Mouse (Mus musculus): Measurements from ENCODE around the gene Wnt7b. TPM values are rescaled to one million over a fixed set of nuclear protein-coding genes. Genes with fewer than 3 reads are reported as not detected.

The Wnt7b gene
- total and polyA plus RNA-seq, 3 experiments = not detected

DNA sequence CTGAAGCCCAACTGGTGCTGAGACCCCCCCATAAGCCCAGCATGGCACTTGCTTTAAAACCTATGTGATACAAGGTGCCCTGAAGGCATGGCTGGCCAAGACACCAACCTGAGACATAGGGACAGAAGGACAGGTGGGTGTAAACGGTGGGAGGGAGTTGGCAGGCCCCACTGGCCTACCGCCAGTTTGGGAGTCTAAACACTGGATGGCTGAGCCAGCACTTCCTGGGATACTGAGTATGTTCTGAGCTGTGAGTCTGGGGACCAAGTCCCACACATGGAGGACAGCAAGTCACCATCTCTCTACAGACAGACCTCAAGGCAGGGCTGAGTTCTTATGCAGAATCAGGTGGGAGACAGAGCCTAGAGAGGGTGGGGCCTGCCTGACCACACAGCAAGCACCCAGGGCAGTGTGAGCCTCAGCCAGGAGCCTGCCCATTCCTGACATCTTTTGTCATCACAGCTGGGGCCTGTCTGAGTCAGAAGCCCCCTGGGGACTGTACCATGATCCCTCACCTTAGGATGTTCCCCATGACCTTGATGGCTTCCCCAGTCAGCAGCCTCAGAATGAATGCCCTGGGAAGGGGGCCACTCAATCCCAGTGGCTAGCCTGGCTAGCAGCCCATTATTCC, 13.0 kb downstream of the Wnt7b start:
- Histone ChIP-seq H3K79me2 (replicated peaks; ENCODE audit: control insufficient read depth, extremely low read depth, insufficient read depth, poor library complexity, severe bottlenecking) (no peaks in the 10 kb centered on the region), H3K27me3 (replicated peaks) (peaks cover 85% of the 10 kb centered on the region), H3K9me3 (replicated peaks; ENCODE audit: low read length) (peaks cover 5% of the 10 kb centered on the region), H3K9ac (ENCODE audit: insufficient read depth, low read depth) (no peak overlapping the region), H3K27ac (ENCODE audit: insufficient read depth, low read depth) (no peak overlapping the region), H3K4me3 (replicated peaks in 1 of 3; ENCODE audit: low read depth in 2 of 3, low read length in 2 of 3, poor library complexity in 1 of 3) (no peak overlapping the region), H3K4me1 (ENCODE audit: control insufficient read depth in 1 of 2, insufficient read depth in 2 of 2) (no peaks in the 10 kb centered on the region), H3K36me3 (replicated peaks in 1 of 2; ENCODE audit: control insufficient read depth in 1 of 2, insufficient read depth in 1 of 2, low read length in 1 of 2) (no peaks in the 10 kb centered on the region), H3K4me2 (ENCODE audit: insufficient read depth, low read depth, poor library complexity, severe bottlenecking) (no peak overlapping the region)
- in situ Hi-C loops (cut with MboI; ENCODE audit: low pct_ligation_motif_present, low pct_unique_long_range_greater_than_20kb, low sequenced_read_pairs) = no loop called here
- no peak for DNase-seq (ENCODE audit: extremely low read depth)
- dilution Hi-C loops (cut with MboI; ENCODE audit: extremely low pct_ligation_motif_present, extremely low pct_unique_long_range_greater_than_20kb, low sequenced_read_pairs) = no loop called here
- TF ChIP-seq JUND (conservative IDR thresholded peaks at IDR 0.05; ENCODE audit: low read depth, low read length) = no peak
- TF ChIP-seq ZMIZ1 (IDR thresholded peaks at IDR 0.05; ENCODE audit: low read depth, low read length) = no peak
- TF ChIP-seq TCF12 (IDR thresholded peaks at IDR 0.05; ENCODE audit: low read depth, low read length) = no peak
- no peak for TF ChIP-seq HCFC1 (IDR thresholded peaks at IDR 0.05; ENCODE audit: low read depth, low read length)
- no peak for TF ChIP-seq PAX5 (IDR thresholded peaks at IDR 0.05; ENCODE audit: low read length)
- TF ChIP-seq ZKSCAN1 (IDR thresholded peaks at IDR 0.05; ENCODE audit: borderline replicate concordance, low read depth, low read length) = no peak
- no peak for TF ChIP-seq E2F4 (IDR thresholded peaks at IDR 0.05; ENCODE audit: insufficient replicate concordance, low read depth, low read length)
- TF ChIP-seq MEF2A (IDR thresholded peaks at IDR 0.05; ENCODE audit: borderline replicate concordance, low read depth, low read length) = no peak
- TF ChIP-seq ZC3H11A (IDR thresholded peaks at IDR 0.05; ENCODE audit: low read depth, low read length) = no peak
- TF ChIP-seq ETS1 (conservative IDR thresholded peaks at IDR 0.05; ENCODE audit: low read depth, low read length) = no peak
- no peak for TF ChIP-seq MAX (IDR thresholded peaks at IDR 0.05; ENCODE audit: low read length)
- no peak for TF ChIP-seq JUN (IDR thresholded peaks at IDR 0.05; ENCODE audit: insufficient read depth, low read depth, low read length)
- TF ChIP-seq ELF1 (IDR thresholded peaks at IDR 0.05; ENCODE audit: low read depth, low read length) = no peak
- no peak for TF ChIP-seq SIN3A (IDR thresholded peaks at IDR 0.05; ENCODE audit: low read length)
- no peak for TF ChIP-seq KAT2A (IDR thresholded peaks at IDR 0.05; ENCODE audit: insufficient replicate concordance, low read length)
- no peak for TF ChIP-seq USF1 (IDR thresholded peaks at IDR 0.05; ENCODE audit: low read depth, low read length)
- TF ChIP-seq USF2 (conservative IDR thresholded peaks at IDR 0.05; ENCODE audit: low read depth, low read length) = no peak

- H3K4me3 ChIP-seq (replicated peaks in 1 of 3; ENCODE audit: low read depth in 2 of 3, low read length in 2 of 3, poor library complexity in 1 of 3) = no peak overlapping the region
- dilution Hi-C loops (cut with MboI; ENCODE audit: extremely low pct_ligation_motif_present, extremely low pct_unique_long_range_greater_than_20kb, low sequenced_read_pairs) (no loop called here), in situ Hi-C loops (cut with MboI; ENCODE audit: low pct_ligation_motif_present, low pct_unique_long_range_greater_than_20kb, low sequenced_read_pairs) (no loop called here)
- TF ChIP-seq TBP (conservative IDR thresholded peaks at IDR 0.05; ENCODE audit: low read depth, low read length) (no peak), EP300 (IDR thresholded peaks at IDR 0.05; ENCODE audit: low read length) (no peak), ZKSCAN1 (IDR thresholded peaks at IDR 0.05; ENCODE audit: borderline replicate concordance, low read depth, low read length) (no peak), ZC3H11A (IDR thresholded peaks at IDR 0.05; ENCODE audit: low read depth, low read length) (no peak), CHD2 (IDR thresholded peaks at IDR 0.05; ENCODE audit: low read length) (no peak), IRF4 (IDR thresholded peaks at IDR 0.05; ENCODE audit: low read depth, low read length) (no peak), MXI1 (IDR thresholded peaks at IDR 0.05; ENCODE audit: low read depth, low read length) (no peak), E2F4 (IDR thresholded peaks at IDR 0.05; ENCODE audit: insufficient replicate concordance, low read depth, low read length) (no peak), USF1 (IDR thresholded peaks at IDR 0.05; ENCODE audit: low read depth, low read length) (no peak), JUN (IDR thresholded peaks at IDR 0.05; ENCODE audit: insufficient read depth, low read depth, low read length) (no peak), BHLHE40 (IDR thresholded peaks at IDR 0.05; ENCODE audit: low read depth, low read length) (no peak), TCF12 (IDR thresholded peaks at IDR 0.05; ENCODE audit: low read depth, low read length) (no peak), MAX (IDR thresholded peaks at IDR 0.05; ENCODE audit: low read length) (no peak), SMC3 (IDR thresholded peaks at IDR 0.05; ENCODE audit: low read depth, low read length) (no peak), ZMIZ1 (IDR thresholded peaks at IDR 0.05; ENCODE audit: low read depth, low read length) (no peak), CHD1 (IDR thresholded peaks at IDR 0.05; ENCODE audit: low read depth, low read length) (no peak), MYC (IDR thresholded peaks at IDR 0.05; ENCODE audit: low read depth, low read length) (no peak)
- H3K9me3 ChIP-seq (replicated peaks; ENCODE audit: low read length) = peaks cover 5% of the 10 kb centered on the region
- H3K4me1 ChIP-seq (ENCODE audit: control insufficient read depth in 1 of 2, insufficient read depth in 2 of 2) = no peaks in the 10 kb centered on the region
- no peaks in the 10 kb centered on the region for H3K36me3 ChIP-seq (replicated peaks in 1 of 2; ENCODE audit: control insufficient read depth in 1 of 2, insufficient read depth in 1 of 2, low read length in 1 of 2)
- H3K79me2 ChIP-seq (replicated peaks; ENCODE audit: control insufficient read depth, extremely low read depth, insufficient read depth, poor library complexity, severe bottlenecking) = no peaks in the 10 kb centered on the region
- H3K9ac ChIP-seq (ENCODE audit: insufficient read depth, low read depth) = no peak overlapping the region
- DNase-seq (ENCODE audit: extremely low read depth) = no peak
- no peak overlapping the region for H3K4me2 ChIP-seq (ENCODE audit: insufficient read depth, low read depth, poor library complexity, severe bottlenecking)
- H3K27me3 ChIP-seq (replicated peaks) = peaks cover 86% of the 10 kb centered on the region
- H3K27ac ChIP-seq (ENCODE audit: insufficient read depth, low read depth) = no peak overlapping the region
Measured at GRCm38 (mm10) chr15:85568402-85568801, 13.9 kb downstream of the Wnt7b start.
